ENCODE assay signal across 13 mouse cellular contexts in the genomic region with DNA sequence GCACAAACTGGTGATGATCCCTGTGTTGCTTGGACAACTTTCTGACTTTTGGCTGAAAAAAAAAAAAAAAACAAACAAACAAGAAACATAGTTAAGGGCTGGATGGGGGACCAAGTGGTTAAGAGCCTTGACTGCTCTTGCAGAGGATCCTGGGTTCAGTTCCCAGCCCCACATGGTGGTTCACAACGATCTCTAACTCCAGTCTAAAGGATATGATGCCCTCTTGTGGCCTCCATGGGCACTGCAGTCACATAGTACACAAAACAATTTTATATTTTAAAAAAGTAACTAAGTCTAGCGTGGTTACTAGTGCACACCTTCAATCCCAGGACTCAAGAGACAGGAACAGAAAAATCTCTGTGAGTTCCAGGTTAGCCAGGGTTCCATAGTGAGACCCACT. TPM values are rescaled to one million over a fixed set of nuclear protein-coding genes. Genes with fewer than 3 reads are reported as not detected.
DNase-seq lines count a peak whose midpoint lies in the region; ATAC-seq and TF ChIP-seq lines count a peak whose summit lies in the region.
"Had no signal": no experiment of that assay in that cellular context is flagged by ENCODE, and none has a peak within 500 bp of the region (broad histone marks: within the 10 kb centered on the region; RNA-seq: fewer than 3 reads in every experiment).

No protein-coding gene starts in this region.

- H3K9me3 ChIP-seq in E14TG2a.4 (ENCODE audit: low read length), result peaks cover 5% of the 10 kb centered on the region
- H3K9me3 ChIP-seq in forebrain, embryonic 12.5 days, result no peaks in the 10 kb centered on the region
- H3K9me3 ChIP-seq: heart, embryonic 10.5 days; hindbrain, embryonic 13.5 days; lung, embryonic 15.5 days had no signal

- no peak overlapping the region for H3K9ac ChIP-seq in forebrain, embryonic 12.5 days
- H3K9ac ChIP-seq: hindbrain, embryonic 13.5 days; lung, embryonic 15.5 days had no signal

- peaks cover 44% of the 10 kb centered on the region for H3K4me1 ChIP-seq in E14TG2a.4 (replicated peaks; ENCODE audit: low read depth, low read length)
- H3K4me1 ChIP-seq in cortical plate, adult 2 months (ENCODE audit: control insufficient read depth, insufficient read depth, low read length), result peaks cover 1% of the 10 kb centered on the region
- H3K4me1 ChIP-seq in forebrain, embryonic 12.5 days, result no peaks in the 10 kb centered on the region
- H3K4me1 ChIP-seq: lung, embryonic 15.5 days had no signal

- no peaks in the 10 kb centered on the region for H3K36me3 ChIP-seq in E14TG2a.4 (ENCODE audit: insufficient read depth, low read length)
- H3K36me3 ChIP-seq in forebrain, embryonic 12.5 days (replicated peaks), result no peaks in the 10 kb centered on the region
- H3K36me3 ChIP-seq: heart, embryonic 10.5 days; hindbrain, embryonic 13.5 days; lung, embryonic 15.5 days had no signal

- H3K27ac ChIP-seq in left cerebral cortex, adult 2 months, result no peak overlapping the region
- H3K27ac ChIP-seq in cortical plate, adult 2 months (ENCODE audit: insufficient read depth, low read length), result no peak overlapping the region
- H3K27ac ChIP-seq in forebrain, embryonic 12.5 days, result no peak overlapping the region
- H3K27ac ChIP-seq: heart, embryonic 10.5 days; hindbrain, embryonic 13.5 days; lung, embryonic 15.5 days had no signal

- no peaks in the 10 kb centered on the region for H3K27me3 ChIP-seq in E14TG2a.4 (ENCODE audit: insufficient read depth, low read length)
- H3K27me3 ChIP-seq in forebrain, embryonic 12.5 days, result no peaks in the 10 kb centered on the region
- H3K27me3 ChIP-seq: hindbrain, embryonic 13.5 days; lung, embryonic 15.5 days had no signal

- H3K4me3 ChIP-seq in left cerebral cortex, adult 2 months, result no peak overlapping the region
- H3K4me3 ChIP-seq in E14TG2a.4 (replicated peaks; ENCODE audit: low read length), result no peak overlapping the region
- no peak overlapping the region for H3K4me3 ChIP-seq in cortical plate, adult 2 months (ENCODE audit: insufficient read depth, low read length)
- no peak overlapping the region for H3K4me3 ChIP-seq in forebrain, embryonic 12.5 days (replicated peaks)
- H3K4me3 ChIP-seq: heart, embryonic 10.5 days; hindbrain, embryonic 13.5 days; lung, embryonic 15.5 days had no signal

- intact Hi-C loops in left cerebral cortex, adult 2 months (cut with DNase I), result no loop called here
- intact Hi-C loops in left cerebral cortex, postnatal 25 days (cut with DNase I), result no loop called here

- 71% methylated on average over 2 of the region's 2 CpGs for WGBS in forebrain, embryonic 12.5 days

- no peak for DNase-seq in left cerebral cortex, adult 2 months (ENCODE audit: extremely low spot score in 1 of 2, low spot score in 2 of 2)
- no peak for DNase-seq in left cerebral cortex, postnatal 25 days (ENCODE audit: low spot score in 2 of 2)
- DNase-seq in A20 (ENCODE audit: low read depth, low spot score), result peak; percentile 52
- DNase-seq in frontal cortex, postnatal 25 days (ENCODE audit: low spot score in 2 of 2), result no peak
- DNase-seq: kidney, postnatal 36 days; right cerebral cortex, postnatal 4 days had no signal

- no peak for TF ChIP-seq POLR2A in cortical plate, adult 2 months (IDR thresholded peaks at IDR 0.05; ENCODE audit: extremely low read depth, insufficient read depth, low read length)

- H3K4me2 ChIP-seq in forebrain, embryonic 12.5 days, result no peak overlapping the region
- H3K4me2 ChIP-seq: hindbrain, embryonic 13.5 days; lung, embryonic 15.5 days had no signal

- TF ChIP-seq CTCF in left cerebral cortex, adult 2 months (IDR thresholded peaks at IDR 0.05), result peak; percentile 46
- peak; percentile 78 for TF ChIP-seq CTCF in E14TG2a.4 (conservative IDR thresholded peaks at IDR 0.05; ENCODE audit: low read length)
- TF ChIP-seq CTCF in cortical plate, adult 2 months (IDR thresholded peaks at IDR 0.05; ENCODE audit: extremely low read depth, insufficient read depth, low read length), result 0 out of 2 replicates have a peak, but pooled peaks have one; percentile 11

- ATAC-seq in forebrain, embryonic 12.5 days (ENCODE audit: low FRiP score), result no peak
- ATAC-seq: midbrain, embryonic 16.5 days had no signal

RNA-seq across cellular contexts. Expression of a gene that starts 43.9 kb away (rescaled TPM):
- total RNA-seq in left cerebral cortex, adult 2 months (2021), result 10 to 100 TPM; 16.7 to 20.1 TPM
- total RNA-seq in left cerebral cortex, postnatal 25 days (2021), result 10 to 100 TPM; 17.4 to 23.5 TPM
- polyA plus RNA-seq in cortical plate, adult 2 months (2012; rRNA removed), result 18.2 and 18.3 TPM in 2 replicates
- 2.6 and 3.8 TPM in 2 replicates for polyA plus RNA-seq in forebrain, embryonic 12.5 days (2016; fragmentation: Nextera tagmentation; extraction: Ambion mirVana)

Comparison
In these comparisons a context has a peak if more than half of its experiments do, and no peak if none do; other contexts are left out.
1. CTCF ChIP-seq: peak in every context shown above with its lines; median percentile 78 in E14TG2a.4; 46 in left cerebral cortex, adult 2 months; 11 in cortical plate, adult 2 months.